Mouse (Mus musculus) gastrocnemius, postnatal 14 days (tissue): ENCODE results near the gene Sept6. TPM values are rescaled to one million over a fixed set of nuclear protein-coding genes. Genes with fewer than 3 reads are reported as not detected.
A peak's percentile ranks its signal among the peaks of the same experiment; 100 is the strongest.

Experiments
- DNase-seq: peaks from one replicate; pipeline ENCODE4 v3.0.0; 2021; ENCODE audit warnings: mixed read lengths
- intact Hi-C: fragments of 180-260 bp; cut with DNase I; formaldehyde crosslinking; loops from one replicate; pipeline ENCODE4 v1.15.1; 2025; ENCODE audit warnings: low total_unique reads
- total RNA-seq, 2 experiments: library from RNA; stranded (reverse); gene quantifications; 2 replicates each; pipeline ENCODE4 v1.2.3; 2021

Gene Sept6
- total RNA-seq, 2 experiments from 2014 or later, result 4.3 to 7.0 TPM

GRCm38 (mm10) chrX:36884719-36885118, 106.9 kb downstream of the Sept6 start:
- no peak for DNase-seq
- intact Hi-C loops, result no loop called here

GRCm38 (mm10) chrX:36874704-36875128, 116.9 kb downstream of the Sept6 start:
- peak; percentile 7 for DNase-seq
- intact Hi-C loops, result no loop called here

- DNase-seq, result peak; percentile 89
- intact Hi-C loops, result no loop called here
Measured at GRCm38 (mm10) chrX:36874178-36874696, 117.4 kb downstream of the Sept6 start.

- DNase-seq, result no peak
Measured at GRCm38 (mm10) chrX:36873765-36874164, 117.8 kb downstream of the Sept6 start, which contains the start of the genes Ube2a and C330007P06Rik. Gene Ube2a, plus strand, starts transcription at chrX:36873900. Gene C330007P06Rik, minus strand, starts transcription at chrX:36874111.

GRCm38 (mm10) chrX:36870372-36870771, 121.2 kb downstream of the Sept6 start:
- no peak for DNase-seq
- intact Hi-C loops, result no loop called here

More at GRCm38 (mm10) chrX:36873765-36874164, 117.8 kb downstream of the Sept6 start, which contains the start of the genes Ube2a and C330007P06Rik:
- intact Hi-C loops, result no loop called here

GRCm38 (mm10) chrX:36864609-36865328, 126.8 kb downstream of the Sept6 start:
- intact Hi-C loops, result no loop called here
- no peak for DNase-seq

- DNase-seq, result peak; percentile 79
- intact Hi-C loops, result no loop called here
Measured at GRCm38 (mm10) chrX:36863766-36864608, 127.6 kb downstream of the Sept6 start.

Other genes starting within 250 kb of the Sept6 start
- under 1 TPM in 1 of 2 experiments, not detected in 1; 0.25 TPM for gene Slc25a43, start 248.1 kb downstream of the Sept6 start, total RNA-seq
- gene Slc25a5, start 196.1 kb downstream of the Sept6 start, total RNA-seq, result 100 to 1,000 TPM; 163 to 168 TPM
- gene Ube2a, start 117.9 kb downstream of the Sept6 start, total RNA-seq, result 10 to 100 TPM; 36.8 to 38.6 TPM
- gene C330007P06Rik, start 117.7 kb downstream of the Sept6 start, total RNA-seq, result 10 to 100 TPM; 11.3 to 11.7 TPM
- 1 to 10 TPM; 3.7 to 4.2 TPM for gene Nkrf, start 88.9 kb downstream of the Sept6 start, total RNA-seq
- not detected for gene Sowahd, start 57.1 kb upstream of the Sept6 start, total RNA-seq
- 100 to 1,000 TPM; 417 to 466 TPM for gene Rpl39, start 93.6 kb upstream of the Sept6 start, total RNA-seq
- gene Upf3b, start 118.5 kb upstream of the Sept6 start, total RNA-seq, result 1 to 10 TPM; 8.5 to 9.4 TPM
- gene Nkap, start 135.0 kb upstream of the Sept6 start, total RNA-seq, result 1 to 10 TPM; 6.6 to 7.2 TPM
- gene Akap14, start 177.0 kb upstream of the Sept6 start, total RNA-seq, result not detected
- gene Ndufa1, start 199.4 kb upstream of the Sept6 start, total RNA-seq, result 100 to 1,000 TPM; 346 to 390 TPM
- 1 to 10 TPM; 1.8 to 2.4 TPM for gene Rnf113a1, start 199.5 kb upstream of the Sept6 start, total RNA-seq
- not detected for gene Gm9, start 219.2 kb upstream of the Sept6 start, total RNA-seq
- not detected for gene Rhox1, start 230.5 kb upstream of the Sept6 start, total RNA-seq